Mouse (Mus musculus): ENCODE measurements around the gene Atp8b2.

DNA sequence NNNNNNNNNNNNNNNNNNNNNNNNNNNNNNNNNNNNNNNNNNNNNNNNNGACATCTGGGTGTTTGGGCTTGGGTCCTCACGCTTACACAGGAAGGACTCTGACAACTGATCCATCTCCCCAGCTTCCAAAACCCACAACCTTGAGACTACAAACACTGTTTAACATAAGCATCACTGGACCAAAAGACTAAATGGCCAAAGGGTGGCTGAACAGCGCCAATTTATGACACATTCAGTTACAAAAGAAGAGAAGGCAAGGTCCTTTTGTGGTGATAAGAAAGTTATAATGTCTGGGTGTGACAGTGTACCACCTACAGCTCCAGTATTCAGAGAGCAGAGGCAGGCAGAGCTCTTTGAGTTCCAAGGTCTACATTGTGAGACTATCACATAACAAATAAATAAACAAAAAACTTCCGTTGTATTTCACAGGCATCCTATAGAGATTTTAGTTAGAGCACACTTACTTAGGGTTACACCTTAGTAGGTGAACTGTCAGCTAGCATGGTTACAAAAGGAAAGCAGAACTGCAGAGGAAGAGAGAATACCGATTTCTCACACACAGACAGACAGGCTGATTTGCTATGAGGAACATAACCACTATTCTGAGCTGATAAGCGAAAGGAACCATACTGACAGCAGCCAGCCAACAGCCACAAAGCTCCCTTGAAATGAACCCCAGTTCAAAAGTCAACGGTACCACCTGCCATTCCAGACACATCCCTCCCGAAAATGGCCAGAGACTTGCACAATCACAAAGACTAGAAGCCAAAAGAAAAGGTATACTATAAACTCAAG is 6.9 kb downstream of the Atp8b2 start:
- TF ChIP-seq POLR2A (IDR thresholded peaks at IDR 0.05; ENCODE audit: insufficient read depth, low read length) (no peak), EP300 (IDR thresholded peaks at IDR 0.05; ENCODE audit: insufficient read depth, low read depth, low read length) (no peak), CTCF (IDR thresholded peaks at IDR 0.05; ENCODE audit: low read depth, low read length) (no peak)
